Mouse (Mus musculus) adrenal gland (tissue): ENCODE results near the gene Map4k2.
"Not testable (repeated sequence)": the region's sequence is repeated elsewhere in the genome, so short reads cannot be mapped to it uniquely, and the experiment has no call there.

Source experiments
- intact Hi-C: fragments of 180-260 bp; cut with DNase I; formaldehyde crosslinking; loops from one replicate; pipeline ENCODE4 v1.15.1; 2025
- long read RNA-seq, 2 experiments: library from polyadenylated mRNA; unstranded; transcript quantifications; one replicate each; pipeline ENCODE4 v2.0.0; 2020; ENCODE audit warnings: borderline replicate concordance in 1 of 2; ENCODE audit not compliant: insufficient replicate concordance in 1 of 2

Map4k2 gene
- long read RNA-seq, experiment 1, full-length matches to known transcripts: 1 of 6 reads
- long read RNA-seq, experiment 1, partial matches to known transcripts: 0 of 6 reads
- long read RNA-seq, experiment 1, other reads (novel, unspliced or antisense): 5 of 6 reads
- long read RNA-seq, experiment 2, partial matches to known transcripts: 1 of 5 reads
- long read RNA-seq, experiment 2, other reads (novel, unspliced or antisense): 4 of 5 reads

DNA sequence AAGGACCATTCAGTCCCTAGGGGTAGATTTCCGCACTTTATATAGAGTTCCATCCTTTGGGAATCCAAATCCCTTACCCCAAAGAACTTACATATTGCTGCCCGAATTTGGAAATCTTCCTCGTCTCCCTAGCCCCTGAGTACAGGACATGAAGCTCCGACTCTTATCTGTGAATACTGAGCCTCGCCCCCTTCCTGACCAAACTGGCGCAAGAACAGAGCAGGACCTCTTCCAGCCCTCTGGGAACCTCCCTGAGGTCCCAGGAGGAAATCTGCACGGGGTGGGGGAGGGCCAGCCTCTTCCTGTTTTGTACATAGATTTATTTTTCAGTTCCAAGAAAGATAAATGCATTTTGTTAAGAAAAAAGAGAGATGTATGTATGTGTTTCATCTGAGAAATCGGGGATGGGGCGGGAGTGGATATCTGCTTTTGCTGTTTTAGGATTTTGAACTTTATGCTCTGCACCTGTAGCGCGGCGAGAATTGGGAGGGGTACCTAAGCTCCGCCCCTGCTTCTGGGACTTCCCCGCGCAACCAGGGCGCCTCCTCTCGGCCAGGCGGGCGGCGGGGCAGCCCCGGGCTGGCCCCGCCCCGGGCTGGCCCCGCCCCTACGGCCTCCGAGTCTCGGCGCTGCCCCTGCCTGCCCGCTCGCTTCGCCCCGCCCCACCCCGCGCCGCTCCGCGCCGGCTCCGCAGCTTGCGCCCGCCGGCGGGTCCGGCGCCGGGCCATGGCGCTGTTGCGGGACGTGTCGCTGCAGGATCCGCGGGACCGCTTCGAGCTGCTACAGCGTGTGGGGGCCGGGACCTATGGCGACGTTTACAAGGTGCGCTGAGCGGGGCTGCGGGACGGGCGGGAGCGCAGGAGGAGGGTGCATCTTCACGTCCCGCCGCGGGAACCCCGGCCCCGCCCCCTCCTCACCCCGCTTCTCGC lies at the start of gene Map4k2:
Gene Map4k2, plus strand, starts transcription at position 612 of the 929 bp plus-strand sequence.
- intact Hi-C loops: no loop called here

DNA sequence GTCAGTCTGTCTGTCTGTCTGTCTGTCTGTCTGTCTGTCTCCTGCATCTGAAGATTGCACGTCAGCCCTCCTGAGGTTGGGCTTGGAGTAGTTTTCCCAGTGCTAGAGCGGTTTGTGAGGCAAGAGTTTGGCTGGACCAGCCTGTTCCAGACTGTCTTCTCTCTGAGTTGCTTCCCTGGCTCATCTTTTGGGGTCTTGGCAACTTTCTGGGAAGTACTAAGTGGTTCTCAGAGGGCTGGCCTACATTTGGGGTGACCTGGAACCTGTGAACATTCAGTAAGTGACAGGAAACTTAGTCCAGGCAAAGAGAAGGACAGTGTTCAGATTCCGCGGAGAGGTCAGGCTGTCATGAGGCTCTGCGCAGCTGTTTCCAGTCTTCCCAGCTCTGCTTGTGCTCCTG lies 48.7 kb upstream of the Map4k2 start:
- intact Hi-C loops: no loop called here

DNA sequence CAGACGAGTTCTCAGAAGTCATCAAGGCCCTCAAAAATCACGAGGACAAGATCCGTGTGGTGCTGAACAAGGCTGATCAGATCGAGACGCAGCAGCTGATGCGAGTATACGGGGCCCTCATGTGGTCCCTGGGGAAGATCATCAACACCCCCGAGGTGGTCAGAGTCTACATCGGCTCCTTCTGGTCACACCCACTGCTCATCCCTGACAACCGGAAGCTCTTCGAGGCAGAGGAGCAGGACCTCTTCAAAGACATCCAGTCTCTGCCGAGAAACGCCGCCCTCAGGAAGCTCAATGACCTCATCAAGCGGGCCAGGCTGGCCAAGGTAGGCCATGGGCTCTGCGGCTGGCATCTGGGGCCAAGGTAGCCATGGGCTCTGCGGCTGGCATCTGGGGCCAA lies 46.6 kb upstream of the Map4k2 start:
- intact Hi-C loops: no loop called here

DNA sequence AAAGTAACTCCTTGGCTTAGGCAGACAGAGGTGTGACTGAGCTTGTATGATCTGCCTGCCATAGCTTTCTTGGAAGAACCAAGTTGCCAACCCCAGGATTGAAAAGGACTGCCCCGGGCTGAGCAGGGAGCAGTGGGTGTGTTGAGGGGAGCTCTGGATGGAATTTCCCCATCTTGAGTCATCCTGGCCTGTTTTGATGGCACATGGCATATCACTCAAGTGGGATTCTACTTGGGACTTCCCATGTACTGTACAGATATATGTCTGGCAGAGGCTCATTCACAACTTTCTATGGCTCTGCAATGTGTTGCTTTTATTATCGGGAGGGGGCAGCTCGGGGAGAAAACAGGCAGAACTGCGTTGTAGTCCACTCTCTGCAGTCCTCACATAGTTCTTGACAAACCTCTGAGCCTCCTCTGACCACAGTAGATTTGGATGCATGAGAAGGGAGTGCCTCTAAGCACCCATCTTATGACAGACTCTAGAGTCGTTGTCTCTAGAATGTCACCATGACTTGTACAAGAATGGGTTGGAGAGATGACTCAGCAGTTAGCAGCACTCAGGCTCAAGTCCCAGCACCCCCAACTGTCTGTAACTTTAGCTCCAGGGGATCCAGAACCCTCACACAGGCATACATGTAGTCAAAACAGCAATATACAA lies 44.3 kb upstream of the Map4k2 start:
- intact Hi-C loops: loop anchor here (2.0 kb wide), 1 partner anchor 20 kb away; the partner anchor contains the start of gene Ehd1

DNA sequence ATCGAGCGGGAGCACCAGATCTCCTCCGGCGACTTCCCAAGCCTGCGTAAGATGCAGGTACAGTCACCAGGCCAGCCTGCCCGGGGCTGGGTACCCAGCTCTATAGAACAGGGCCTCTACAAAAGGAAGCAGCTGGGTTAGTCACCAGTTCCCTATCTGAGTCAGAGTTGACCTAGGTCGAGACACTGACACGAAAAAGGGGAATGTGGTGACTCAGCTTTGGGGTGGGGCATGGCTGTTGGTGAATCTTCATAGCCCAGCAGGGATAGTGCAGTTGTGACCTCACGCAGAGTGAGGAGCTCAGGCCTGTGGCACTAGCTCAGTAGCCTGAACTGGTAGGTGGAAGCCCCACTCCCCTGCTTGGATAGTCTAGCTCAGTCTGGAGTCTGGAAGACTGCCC lies 43.3 kb upstream of the Map4k2 start:
- intact Hi-C loops: loop anchor here (2.0 kb wide), 1 partner anchor 21 kb away; the partner anchor contains the start of gene Ehd1

DNA sequence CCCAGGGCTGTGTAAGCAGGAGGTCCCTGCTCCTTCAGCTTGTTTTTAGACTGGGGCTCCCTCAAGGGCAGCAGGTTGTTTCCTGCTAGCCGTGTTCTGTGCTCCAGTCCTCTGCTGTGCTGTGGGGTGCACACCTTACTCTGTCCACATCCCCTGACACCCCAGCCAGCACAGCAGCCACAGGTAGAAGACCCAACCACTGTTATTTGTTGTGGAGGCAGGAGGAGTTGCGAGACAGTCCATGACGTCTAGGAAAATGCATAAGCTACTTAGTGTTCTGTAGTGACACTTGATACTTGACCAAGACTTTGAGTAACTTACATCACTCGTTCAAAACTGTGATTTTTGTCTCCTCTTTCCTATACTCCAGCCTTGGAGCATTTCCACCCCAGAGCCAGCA lies 41.9 kb upstream of the Map4k2 start:
- intact Hi-C loops: no loop called here

DNA sequence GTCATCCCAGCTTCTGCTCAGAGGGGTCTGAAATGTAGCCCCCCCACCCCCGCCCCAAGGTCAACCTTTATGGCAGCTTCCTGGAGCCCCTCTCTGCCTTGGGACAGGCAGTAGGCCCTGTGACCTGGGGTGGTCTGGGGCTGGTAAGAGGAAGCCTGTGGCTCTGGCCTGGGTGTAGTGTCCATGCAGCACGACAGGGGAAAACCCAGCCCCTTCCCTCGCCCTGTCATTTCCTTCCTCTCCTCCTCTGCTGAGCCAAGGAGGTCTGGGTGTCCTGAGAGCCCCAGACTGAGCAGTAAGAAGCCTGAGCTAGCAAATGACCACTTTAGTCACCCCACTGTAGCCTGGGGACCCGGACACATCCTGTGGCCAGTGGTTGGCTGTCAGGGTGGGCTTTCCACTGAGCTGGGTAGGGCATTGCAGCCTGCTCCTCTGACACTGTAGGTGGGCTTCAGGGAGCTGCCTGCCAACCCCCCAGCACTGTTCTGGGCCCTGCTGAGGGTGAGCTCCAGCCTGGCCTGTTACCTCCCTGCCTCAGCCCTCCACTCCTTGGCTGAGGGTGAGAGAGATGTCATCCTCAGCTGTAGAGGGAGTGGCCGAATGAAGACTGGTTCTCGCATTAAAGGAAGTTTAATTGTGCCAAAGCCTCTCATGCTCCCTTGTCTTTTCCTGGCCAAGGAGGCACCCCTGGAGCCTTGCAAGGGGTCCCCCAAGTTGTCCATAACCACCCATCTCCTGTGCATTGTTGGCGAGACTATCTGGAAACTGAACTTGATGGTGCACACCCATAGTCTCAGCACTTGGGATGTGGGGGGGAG lies 41.3 kb upstream of the Map4k2 start:
- intact Hi-C loops: no loop called here

DNA sequence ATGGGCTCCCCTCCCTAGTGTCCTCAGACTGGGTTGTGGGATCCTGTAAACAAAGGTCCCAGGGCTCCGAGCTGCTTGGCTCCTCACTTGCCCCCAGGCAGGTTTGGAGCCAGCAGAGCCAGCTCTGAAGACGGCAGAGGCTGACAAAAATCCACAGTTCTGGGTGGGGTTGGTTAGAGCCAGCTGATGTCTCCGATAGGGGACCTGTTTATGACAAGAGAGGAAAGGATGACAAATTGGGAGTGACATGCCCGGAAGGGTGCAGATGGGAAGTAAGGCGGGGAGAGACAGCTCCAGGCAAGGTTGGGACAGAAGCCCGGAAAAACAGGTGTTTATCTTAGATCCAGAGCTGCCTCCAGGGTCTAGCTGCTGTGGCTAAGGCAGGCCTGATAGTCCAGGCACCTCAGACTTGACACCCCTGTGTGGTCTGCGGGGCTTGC lies 40.5 kb upstream of the Map4k2 start:
- intact Hi-C loops: no loop called here

DNA sequence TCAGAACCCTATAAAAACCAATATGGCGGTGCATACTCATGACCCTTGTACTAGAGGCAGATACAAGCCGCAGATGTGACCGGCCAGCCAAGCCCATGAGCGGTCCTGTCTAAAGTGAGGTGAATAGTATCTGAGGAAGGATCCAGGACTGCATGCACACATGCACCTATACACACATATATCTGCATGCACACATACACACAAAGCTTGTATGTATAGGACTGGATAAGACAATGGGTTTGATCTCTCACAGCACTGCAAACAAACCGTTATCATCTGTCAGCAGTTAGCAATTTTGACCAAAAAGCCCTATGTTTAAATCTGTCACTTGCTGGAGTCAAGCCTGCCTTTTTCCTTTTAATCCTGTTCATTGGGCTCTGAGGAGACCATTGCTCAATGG lies 38.8 kb upstream of the Map4k2 start:
- intact Hi-C loops: no loop called here

DNA sequence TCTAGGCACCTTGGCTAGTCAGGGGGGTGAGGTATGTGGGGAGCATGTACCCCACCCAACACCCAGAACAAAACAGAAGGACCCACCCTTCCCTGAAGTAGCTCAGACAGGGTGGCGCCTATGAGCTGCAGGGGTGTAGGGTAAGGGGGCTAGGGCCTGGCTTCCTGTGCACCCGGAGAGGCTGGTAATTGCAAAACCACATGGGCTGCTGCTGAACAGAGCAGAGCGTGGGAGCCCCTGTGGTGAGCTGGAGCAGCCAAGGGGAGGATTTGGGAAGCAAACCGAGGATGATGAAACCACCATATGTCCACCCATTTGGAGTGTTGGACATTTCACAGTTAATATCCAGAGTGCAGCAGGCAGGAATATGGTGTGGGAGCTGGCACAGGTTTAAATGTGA lies 38.4 kb upstream of the Map4k2 start:
- intact Hi-C loops: no loop called here

DNA sequence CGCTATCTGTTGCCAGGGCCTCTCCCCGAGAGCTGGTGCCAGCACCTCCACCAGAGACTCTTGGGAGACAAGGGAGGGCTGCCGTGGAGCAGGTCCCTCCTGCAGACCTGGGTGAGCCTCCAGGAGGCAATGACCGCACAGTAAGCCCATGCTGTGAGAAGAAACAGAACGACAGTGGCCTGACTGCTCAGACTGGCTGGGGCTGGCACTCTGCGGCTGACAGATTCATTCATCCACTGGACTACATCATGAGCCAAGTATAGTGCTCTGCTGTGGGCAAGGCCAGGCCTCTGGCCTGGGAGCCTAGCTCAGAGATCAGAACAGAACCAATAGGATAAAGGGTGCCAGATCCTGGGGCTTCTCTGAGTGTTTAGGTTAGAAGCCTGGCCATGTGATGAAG lies 37.1 kb upstream of the Map4k2 start:
- intact Hi-C loops: loop anchor here (2.0 kb wide), 1 partner anchor 35 kb away; no protein-coding TSS in a partner anchor

DNA sequence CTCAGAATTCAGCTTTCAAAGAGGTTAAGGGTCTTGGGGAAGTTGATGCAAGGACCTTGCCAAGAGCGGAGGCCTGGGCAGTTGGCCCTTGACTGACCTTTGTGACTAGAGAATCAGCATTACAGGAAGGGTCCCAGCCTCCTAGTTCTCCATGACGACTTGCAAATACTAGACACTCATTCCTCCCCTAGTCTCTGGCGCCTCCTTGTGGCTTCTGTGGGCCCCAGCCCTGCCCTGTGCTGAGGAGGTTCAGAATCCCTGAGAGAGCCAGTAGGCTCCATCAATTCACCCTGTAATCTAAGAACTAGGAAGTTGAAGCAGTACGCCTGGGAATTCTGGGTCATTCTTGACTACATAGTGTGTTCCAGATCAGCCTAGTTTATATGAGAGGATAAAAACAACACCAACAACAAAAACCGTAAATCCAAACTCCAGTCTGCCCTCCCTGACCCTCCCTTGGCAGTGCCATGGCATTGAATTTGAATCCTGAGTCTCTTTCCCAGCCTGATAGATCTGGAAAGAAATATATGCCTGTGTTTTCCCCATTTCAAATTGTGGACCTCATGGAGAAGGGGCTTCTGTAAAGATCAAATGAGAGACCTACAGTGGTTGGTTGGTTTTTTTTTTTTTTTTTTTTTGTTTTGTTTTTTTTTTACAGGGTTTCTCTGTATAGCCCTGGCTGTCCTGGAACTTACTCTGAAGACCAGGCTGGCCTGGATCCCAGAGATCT lies 36.0 kb upstream of the Map4k2 start:
- intact Hi-C loops: loop anchor here (2.0 kb wide), 1 partner anchor 36 kb away; no protein-coding TSS in a partner anchor

DNA sequence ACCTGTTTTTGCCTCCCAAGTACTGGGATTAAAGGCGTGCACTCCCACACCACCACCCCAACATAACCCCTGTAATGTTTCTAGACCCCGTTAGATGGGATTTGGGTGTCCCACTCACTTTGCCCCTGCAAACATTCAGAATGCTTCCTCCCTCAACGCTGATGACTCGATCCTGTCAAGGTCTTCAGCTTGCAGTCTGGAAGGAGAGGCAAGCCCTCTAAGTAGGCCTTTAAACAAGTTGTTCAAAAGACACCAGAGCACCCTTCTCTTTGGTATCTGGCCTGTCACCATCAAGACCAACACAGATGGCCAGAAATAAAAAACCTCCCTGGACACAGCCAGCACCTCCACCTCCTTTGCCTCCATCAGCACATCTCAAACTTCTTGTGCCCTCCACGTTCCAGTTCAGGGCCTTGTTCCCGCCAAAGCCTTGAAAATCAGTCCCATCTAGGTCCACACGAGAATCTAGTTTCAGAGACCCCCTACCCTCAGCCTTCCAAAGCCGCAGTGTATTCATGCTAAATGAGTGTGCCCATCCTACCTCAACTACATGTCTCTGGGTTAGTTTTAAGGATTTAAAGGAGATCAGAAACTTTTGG lies 35.3 kb upstream of the Map4k2 start:
- intact Hi-C loops: loop anchor here (2.0 kb wide), 2 partner anchors 29 to 37 kb away; partner anchors contain the start of gene Men1

DNA sequence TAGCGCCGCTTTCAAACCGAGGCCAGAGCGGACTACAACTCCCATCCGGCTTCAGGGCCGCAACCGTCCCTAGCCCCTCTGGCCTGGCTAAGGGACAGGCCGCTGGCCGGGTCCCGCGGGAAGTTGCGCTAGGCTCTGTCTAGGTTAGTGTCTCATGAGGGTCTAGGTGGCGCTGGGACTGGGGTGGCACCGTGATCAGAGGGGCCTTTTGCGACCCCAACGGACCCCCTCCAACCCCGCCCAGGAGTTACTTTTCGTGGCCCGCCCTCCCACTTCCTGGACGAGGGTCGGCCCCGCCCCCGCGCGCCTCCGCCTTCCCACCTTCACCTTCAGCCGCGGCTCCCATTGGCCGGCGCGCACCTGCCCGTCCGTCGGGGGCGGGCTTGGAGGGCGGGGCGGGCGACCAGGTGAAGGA lies 34.8 kb upstream of the Map4k2 start, which contains the start of gene Cdc42bpg:
Gene Cdc42bpg, plus strand, starts transcription at position 320 of the 415 bp plus-strand sequence.
- intact Hi-C loops: loop anchor here (2.0 kb wide), 1 partner anchor 29 kb away; the partner anchor contains the start of gene Men1

DNA sequence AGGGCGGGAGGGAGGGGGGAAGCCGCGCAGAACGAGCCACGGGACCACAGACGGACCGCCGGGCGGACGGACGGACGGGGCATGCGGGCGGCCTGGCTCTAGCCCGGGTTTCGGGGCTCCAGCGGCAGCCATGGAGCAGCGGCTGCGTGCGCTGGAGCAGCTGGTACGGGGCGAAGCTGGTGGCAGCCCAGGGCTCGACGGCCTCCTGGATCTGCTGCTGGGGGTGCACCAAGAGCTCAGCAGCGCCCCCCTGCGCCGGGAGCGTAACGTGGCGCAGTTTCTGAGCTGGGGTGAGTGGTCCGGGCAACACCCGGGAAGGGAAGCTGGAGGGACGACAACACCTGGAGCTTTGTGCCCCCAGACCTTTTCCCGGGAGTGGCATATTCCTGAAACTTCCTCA lies 34.3 kb upstream of the Map4k2 start:
- intact Hi-C loops: loop anchor here (2.0 kb wide), 1 partner anchor 28 kb away; the partner anchor contains the start of gene Men1

DNA sequence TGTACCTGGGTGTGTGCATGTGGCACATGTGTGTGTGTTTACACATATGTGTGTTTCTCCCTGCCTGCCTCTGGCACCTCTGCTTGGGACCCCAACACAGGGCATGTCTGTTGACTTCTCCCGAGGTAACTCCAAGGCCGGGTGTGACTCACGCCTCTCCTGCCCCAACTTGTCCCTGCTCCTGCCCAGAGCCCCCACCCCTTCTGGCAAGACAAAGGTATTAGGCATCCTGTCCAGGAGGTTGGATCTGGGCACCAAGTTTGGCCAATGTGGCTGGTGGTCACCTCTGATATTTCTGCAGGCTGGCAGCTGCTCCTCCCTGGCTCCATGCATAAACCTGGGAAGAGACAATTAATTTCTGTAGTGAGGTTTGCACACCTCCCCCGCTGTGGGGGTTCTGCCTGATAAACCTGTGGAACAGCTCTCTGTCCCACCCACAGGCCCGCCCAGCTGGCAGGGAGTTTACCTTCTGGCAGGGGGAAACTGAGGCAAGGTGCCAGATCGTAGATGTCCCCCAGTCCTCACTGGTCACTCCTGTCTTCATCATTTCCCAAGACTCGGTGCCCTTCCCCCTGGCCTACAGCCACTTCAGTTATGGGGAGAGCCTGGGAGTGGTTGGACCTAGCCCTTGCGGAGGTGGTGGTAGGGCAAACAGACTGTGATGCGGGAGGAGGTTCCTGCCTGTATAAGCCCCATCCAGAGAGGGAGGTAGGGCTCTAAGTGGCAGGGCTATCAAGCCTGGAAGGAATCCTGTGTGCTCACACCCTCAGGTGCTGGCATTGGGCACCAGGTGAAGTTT lies 33.0 kb upstream of the Map4k2 start:
- intact Hi-C loops: loop anchor here (2.0 kb wide), 1 partner anchor 27 kb away; the partner anchor contains the start of gene Men1

DNA sequence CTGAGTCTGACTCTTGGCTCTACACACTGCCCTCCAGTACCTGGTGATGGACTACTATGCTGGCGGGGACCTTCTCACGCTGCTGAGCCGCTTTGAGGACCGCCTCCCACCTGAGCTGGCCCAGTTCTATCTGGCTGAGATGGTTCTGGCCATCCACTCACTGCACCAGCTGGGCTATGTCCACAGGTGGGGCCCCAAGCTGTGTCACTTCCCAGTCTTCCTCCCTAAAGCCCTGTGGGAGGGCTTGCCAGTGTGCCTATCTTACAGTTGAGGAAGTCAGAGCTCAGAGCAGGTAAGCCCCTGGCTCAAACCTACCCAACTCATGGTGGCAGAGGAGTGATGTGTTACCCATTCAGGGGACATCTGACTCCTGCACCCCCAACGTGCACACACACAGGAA lies 30.8 kb upstream of the Map4k2 start:
- intact Hi-C loops: no loop called here

DNA sequence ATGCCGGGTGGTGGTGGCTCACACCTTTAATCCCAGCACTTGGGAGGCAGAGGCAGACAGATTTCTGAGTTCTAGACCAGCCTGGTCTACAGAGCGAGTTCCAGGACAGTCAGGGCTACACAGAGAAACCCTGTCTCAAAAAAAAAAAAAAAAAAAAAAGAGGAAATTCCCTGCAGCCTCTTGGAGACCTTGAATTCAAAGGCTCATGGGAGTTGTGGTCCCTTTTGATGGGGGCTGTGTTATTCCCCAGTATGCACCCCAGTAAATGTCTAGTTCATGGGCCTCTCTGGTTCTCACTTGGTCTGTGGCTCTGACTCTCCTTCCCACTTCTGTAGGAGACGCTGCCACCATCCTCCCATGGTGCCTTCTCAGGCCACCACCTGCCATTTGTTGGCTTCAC lies 29.2 kb upstream of the Map4k2 start:
- intact Hi-C loops: not testable (repeated sequence)

DNA sequence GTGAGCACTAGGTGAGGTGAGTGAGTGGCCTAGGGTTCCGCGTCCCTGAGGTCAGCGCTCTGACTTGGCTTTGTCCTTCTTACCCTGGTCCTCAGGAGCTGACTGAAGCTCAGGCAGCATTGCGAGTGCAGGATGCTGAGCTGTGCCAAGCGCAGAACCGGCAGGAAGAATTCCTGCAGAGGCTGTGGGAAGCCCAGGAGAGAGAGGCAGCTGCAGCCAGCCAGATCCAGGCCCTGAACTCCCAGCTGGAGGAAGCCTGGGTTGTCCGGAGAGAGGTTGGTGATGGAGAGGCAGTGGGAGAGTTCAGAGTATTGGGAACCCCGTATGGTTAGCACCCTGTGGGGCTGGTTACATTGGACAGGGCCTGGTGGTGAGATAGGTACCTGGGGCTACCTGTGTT lies 27.1 kb upstream of the Map4k2 start:
- intact Hi-C loops: no loop called here
